Mouse (Mus musculus): ENCODE measurements around the gene Xpo5.

DNA sequence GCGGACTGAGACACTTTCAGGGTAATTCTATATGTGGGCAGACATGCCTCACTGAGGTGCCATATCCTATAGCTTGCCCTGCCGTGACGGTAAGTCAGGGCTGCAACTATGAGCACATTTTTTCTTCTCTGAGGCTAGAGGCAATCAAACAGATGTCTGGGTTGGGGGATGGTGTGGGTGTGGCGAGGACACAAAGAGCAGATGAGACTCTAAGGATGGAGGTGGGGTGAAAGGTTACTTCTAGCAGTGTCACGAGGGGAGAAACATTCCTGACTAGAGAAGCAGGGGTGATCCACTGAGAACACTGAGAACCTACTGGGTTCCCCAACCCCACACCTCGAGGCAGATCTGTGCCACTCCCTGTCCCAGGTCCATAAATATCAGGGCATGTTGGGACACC is 64.4 kb downstream of the Xpo5 start:
- TF ChIP-seq GATA1 (IDR thresholded peaks at IDR 0.05; ENCODE audit: low read length) (no peak), TAL1 (IDR thresholded peaks at IDR 0.05; ENCODE audit: low read length) (no peak)

Data from erythroblast, embryonic 14.5 days (primary cell).